Mouse (Mus musculus) ES-Bruce4 (cell line): ENCODE results near the gene Gm5127.

Experiments
- CTCF ChIP-seq: IDR thresholded peaks from one replicate; pipeline ENCODE4 v1.8.1; 2011; ENCODE audit warnings: low read depth, low read length
- EP300 ChIP-seq: IDR thresholded peaks from 2 replicates; pipeline ENCODE4 v1.6.1; 2011; ENCODE audit warnings: low read depth, low read length; ENCODE audit not compliant: insufficient read depth
- POLR2A ChIP-seq: IDR thresholded peaks from one replicate; pipeline ENCODE4 v1.8.1; 2011; ENCODE audit warnings: low read length; ENCODE audit not compliant: insufficient read depth

- TF ChIP-seq POLR2A (no peak), CTCF (no peak), EP300 (no peak)
Measured at GRCm38 (mm10) chrX:106755272-106755671, 172.3 kb downstream of the Gm5127 start.
